Mouse (Mus musculus): ENCODE results near the gene Gm28363.
"Not testable (repeated sequence)": the region's sequence is repeated elsewhere in the genome, so short reads cannot be mapped to it uniquely, and the experiment has no call there.

The Gm28363 gene

GRCm38 (mm10) chr1:117696831-117697230, at the start of gene Gm28363:
Gene Gm28363, plus strand, starts transcription at chr1:117697131.
- DNase-seq (ENCODE audit: low spot score in 2 of 2): not testable (repeated sequence)

- not testable (repeated sequence) for DNase-seq (ENCODE audit: low spot score in 2 of 2)
These were observed 46.7 kb upstream of the Gm28363 start for GRCm38 (mm10) chr1:117650236-117650635.

Measured in frontal cortex, postnatal 36 days (tissue).